Mouse (Mus musculus): ENCODE measurements around the gene Atf1.

- TF ChIP-seq ZNF384 (IDR thresholded peaks at IDR 0.05; ENCODE audit: low read depth, low read length) (no peak), MAFK (IDR thresholded peaks at IDR 0.05; ENCODE audit: insufficient read depth, low read depth, low read length) (no peak), CHD2 (IDR thresholded peaks at IDR 0.05; ENCODE audit: low read depth, low read length) (no peak), HCFC1 (IDR thresholded peaks at IDR 0.05; ENCODE audit: borderline replicate concordance, insufficient read depth, low read length) (no peak), ZC3H11A (IDR thresholded peaks at IDR 0.05; ENCODE audit: borderline replicate concordance, low read depth, low read length) (no peak)
These were observed 39.1 kb upstream of the Atf1 start for GRCm38 (mm10) chr15:100188542-100188941.
